Mouse (Mus musculus): Measurements from ENCODE around the gene Gskip. TPM values are rescaled to one million over a fixed set of nuclear protein-coding genes. Genes with fewer than 3 reads are reported as not detected.

The Gskip gene
- total RNA-seq, 2 experiments from 2014 or later, result 29.2 to 31.8 TPM

DNA sequence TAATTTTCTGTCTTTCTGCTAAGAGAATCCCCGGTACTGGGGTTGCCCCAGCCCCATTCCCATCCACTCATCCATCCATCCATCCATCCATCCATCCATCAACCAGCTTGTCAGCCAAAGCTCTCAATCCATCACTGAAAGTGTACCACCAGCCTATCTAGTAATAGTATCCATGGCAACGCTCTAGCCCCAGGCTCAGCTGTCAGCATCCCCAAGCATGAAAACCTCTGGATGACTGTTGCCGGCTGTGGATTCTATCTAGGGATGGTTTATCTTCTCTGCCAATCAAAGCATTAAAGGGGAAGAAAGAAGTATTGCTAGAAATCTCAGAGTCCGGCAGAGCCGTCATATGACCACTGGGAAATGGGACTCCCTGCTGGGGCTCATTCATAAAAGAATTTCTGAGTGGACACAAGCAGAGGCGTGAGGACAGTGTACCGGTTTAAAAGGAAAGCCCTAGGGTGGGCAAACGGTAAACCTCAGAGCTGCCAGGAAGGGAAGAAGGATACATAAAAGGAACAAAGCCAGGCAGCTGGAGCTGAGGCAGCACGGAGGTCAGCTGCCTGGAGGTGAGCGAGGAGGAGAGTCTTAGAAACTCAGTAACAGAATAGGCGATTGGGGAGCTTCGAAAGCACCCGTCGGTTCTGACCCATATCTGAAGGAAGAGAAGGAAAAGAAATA, 37.0 kb downstream of the Gskip start:
- DNase-seq (ENCODE audit: low spot score in 2 of 2), result no peak

DNA sequence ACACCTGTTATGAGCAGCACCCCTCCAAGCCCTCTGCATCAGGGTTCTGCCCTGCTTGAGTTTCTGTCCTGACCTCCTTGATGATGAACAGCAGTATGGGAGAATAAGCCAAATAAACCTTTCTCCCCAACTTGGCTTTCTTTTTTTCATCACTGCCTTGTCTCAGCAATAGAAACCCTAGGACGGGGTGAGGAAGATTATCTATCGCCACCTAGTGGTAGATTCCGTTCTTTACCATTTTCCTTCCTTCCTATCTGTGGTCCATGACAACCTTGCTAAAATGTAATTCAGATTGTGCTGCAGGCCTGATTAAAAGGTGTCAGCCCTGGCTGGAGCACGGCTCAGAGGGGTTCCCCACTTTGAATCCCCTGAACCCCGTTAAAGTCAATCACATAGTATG, 38.0 kb downstream of the Gskip start:
- peak; percentile 8 to 19 for DNase-seq (ENCODE audit: low spot score in 2 of 2)

GRCm38 (mm10) chr12:105724616-105725015, 40.0 kb downstream of the Gskip start:
- no peak for DNase-seq (ENCODE audit: low spot score in 2 of 2)

DNA sequence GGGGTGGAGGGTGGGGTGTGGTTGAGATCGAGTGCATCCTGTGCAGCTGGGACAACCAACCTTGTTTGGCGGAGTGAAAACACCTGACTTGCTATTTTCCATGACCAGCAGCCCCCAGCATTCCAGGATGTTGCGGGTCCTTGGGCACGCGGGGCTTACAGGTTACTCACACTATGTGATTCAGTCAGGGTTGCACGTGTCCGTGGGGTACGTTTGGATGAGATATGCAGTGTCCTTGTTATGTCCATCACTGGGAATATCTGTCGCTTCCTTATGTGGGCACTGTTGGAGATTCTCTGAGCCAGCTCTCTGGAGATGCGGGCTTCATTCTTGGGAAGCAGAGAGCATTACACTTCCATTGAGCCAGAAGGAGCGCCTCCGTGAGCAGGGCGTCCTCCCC, 41.1 kb downstream of the Gskip start:
- DNase-seq (ENCODE audit: low spot score in 2 of 2), result no peak

GRCm38 (mm10) chr12:105727268-105727667, 42.6 kb downstream of the Gskip start:
- no peak for DNase-seq (ENCODE audit: low spot score in 2 of 2)

DNA sequence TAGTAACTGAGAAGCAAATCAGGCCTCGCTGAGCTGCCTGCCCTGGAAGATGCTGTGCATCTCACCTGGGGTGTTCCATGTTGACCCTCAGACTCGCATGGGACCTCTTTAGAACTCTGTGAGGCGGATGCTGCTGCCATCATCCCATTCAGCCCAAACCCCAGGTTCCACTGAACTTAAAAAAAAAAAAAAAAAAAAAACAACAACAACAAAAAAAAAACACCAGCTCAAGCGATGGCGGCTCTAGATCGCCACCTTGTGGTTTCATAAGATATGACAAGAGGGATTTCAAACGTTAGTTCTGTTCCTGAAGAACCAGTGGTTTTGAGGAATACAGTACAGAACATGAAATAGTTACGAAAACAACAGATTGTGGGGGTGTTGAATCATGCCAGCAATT, 43.3 kb downstream of the Gskip start:
- peak; percentile 21 to 60 for DNase-seq (ENCODE audit: low spot score in 2 of 2)

GRCm38 (mm10) chr12:105730851-105731460, 46.3 kb downstream of the Gskip start:
- DNase-seq (ENCODE audit: low spot score in 2 of 2), result no peak

GRCm38 (mm10) chr12:105733370-105734159, 48.9 kb downstream of the Gskip start:
- DNase-seq (ENCODE audit: low spot score in 2 of 2), result no peak

GRCm38 (mm10) chr12:105735226-105735888, 50.7 kb downstream of the Gskip start:
- DNase-seq (ENCODE audit: low spot score in 2 of 2), result no peak

DNA sequence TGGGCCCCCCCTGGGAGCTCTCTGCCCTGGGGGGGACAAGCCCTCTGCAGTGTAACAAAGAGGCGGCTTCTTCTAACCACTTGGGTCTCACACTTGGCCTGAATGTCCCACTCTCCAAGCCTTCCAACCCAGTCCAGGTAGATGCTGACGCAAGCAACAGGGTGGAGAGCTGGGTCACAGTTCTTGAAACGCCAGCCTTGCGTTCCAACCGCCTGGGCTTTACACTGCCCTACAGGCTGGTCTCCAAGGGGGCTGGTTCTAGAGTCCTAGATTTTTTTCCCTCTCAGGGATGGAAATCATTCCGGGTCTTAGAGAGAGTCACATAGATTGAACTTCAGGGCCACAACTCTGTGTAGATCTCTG, 51.2 kb downstream of the Gskip start:
- DNase-seq (ENCODE audit: low spot score in 2 of 2), result no peak

- no peak for DNase-seq (ENCODE audit: low spot score in 2 of 2)
Measured at GRCm38 (mm10) chr12:105738316-105739096, 53.9 kb downstream of the Gskip start.

DNA sequence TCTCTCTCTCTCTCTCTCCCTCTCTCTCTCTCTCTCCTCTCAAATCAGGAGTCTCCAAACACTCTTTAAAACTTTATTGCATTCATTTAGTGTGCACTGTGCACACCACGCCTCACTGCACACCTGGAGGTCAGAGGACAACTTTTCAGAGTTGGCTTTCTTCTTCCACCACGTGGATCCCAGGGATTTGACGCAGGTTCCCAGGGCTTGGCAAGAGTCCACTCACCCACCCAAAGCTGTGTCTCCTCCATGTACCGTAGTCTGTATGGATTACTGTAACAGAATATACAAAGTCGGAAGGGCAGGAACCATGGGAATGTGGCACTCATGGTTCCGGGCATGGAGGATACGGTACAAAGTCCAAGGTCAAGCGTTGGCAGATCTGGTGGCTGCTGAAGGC, 55.0 kb downstream of the Gskip start:
- DNase-seq (ENCODE audit: low spot score in 2 of 2), result no peak

GRCm38 (mm10) chr12:105748114-105748513, 63.5 kb downstream of the Gskip start:
- no peak for DNase-seq (ENCODE audit: low spot score in 2 of 2)

Other genes starting within 250 kb of the Gskip start
- 10 to 100 TPM; 75.0 to 80.6 TPM for gene D430019H16Rik, start 231.0 kb upstream of the Gskip start, total RNA-seq (2021)
- under 1 TPM; 0.58 to 0.96 TPM for gene Bdkrb2, start 121.6 kb upstream of the Gskip start, total RNA-seq (2021)
- not detected for gene Bdkrb1, start 81.7 kb upstream of the Gskip start, total RNA-seq (2021)
- gene Atg2b, start 382 bp downstream of the Gskip start, total RNA-seq (2021), result 10 to 100 TPM; 50.0 to 51.2 TPM
- 1 to 10 TPM in 1 of 2 experiments, not detected in 1; 1.2 TPM for gene Ak7, start 21.1 kb downstream of the Gskip start, total RNA-seq (2021)
- 100 to 1,000 TPM; 146 to 157 TPM for gene Papola, start 99.9 kb downstream of the Gskip start, total RNA-seq (2021)

Measured in left cerebral cortex, adult 18-20 months (tissue).